Mouse (Mus musculus): ENCODE measurements around the gene Ankrd42.
A peak's percentile ranks its signal among the peaks of the same experiment; 100 is the strongest.

The Ankrd42 gene

DNA sequence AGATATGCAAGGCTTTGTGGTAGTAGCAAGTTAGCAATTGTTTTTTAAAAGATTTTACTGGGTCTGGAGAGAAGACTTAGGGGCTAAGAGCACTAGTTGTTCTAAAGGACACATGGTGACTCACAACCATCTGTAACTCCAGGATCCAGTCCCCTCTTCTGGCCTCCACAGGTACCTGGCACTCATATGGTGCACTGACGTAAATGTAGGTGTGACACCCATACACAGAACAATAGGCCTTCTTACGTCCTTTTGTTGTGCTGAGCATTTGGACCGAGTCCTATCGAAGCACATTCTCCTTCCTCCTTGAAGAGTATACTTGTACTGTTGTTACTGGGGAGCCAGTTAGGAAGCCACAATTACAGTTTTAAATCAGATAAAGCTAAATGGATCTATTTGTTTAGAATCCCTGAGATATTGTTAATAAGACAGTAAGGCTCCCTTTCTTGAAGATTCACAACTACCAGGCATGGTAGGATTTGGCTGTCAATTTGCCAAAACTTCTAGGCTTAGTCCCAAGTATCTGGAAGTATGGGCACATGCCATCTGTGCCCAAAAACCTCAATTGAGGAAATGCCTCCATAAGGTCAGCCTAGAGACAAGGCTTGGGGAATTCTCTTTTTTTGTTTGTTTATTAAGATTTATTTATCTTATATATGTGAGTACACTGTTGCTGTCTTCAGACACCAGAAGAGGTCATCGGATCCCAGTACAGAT, 56.3 kb downstream of the Ankrd42 start:
- DNase-seq (ENCODE audit: low spot score in 2 of 2), result no peak

- no peak for DNase-seq (ENCODE audit: low spot score in 2 of 2)
Observed at GRCm38 (mm10) chr7:92566775-92567174, 70.2 kb downstream of the Ankrd42 start.

- DNase-seq (ENCODE audit: low spot score in 2 of 2), result peak; percentile 92 to 93
Observed at GRCm38 (mm10) chr7:92560986-92561876, 75.7 kb downstream of the Ankrd42 start, which contains the start of gene Ccdc90b. Ccdc90b (plus strand) TSS chr7:92561149.

DNA sequence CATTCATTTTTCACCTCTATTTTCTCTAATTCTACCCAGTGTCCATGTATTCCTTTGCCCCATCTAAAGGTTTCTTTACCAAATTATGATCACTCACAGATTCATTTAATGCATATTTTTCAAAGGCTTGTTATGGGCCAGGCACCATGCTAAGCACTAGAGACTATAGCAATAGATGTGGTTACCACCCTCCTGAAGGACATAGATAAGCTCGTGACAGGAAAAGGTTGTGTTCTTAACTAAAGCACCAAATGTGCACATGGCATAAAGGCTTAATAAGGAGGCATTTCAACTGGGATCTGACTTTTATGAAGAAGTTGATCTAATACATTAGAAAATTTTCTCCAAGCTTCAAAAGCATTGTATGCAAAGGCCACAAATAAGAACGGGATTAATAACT, 78.2 kb downstream of the Ankrd42 start:
- DNase-seq (ENCODE audit: low spot score in 2 of 2), result no peak

GRCm38 (mm10) chr7:92550990-92551392, 86.0 kb downstream of the Ankrd42 start:
- peak in 1 of 2 experiments; percentile 5 for DNase-seq (ENCODE audit: low spot score in 2 of 2)

GRCm38 (mm10) chr7:92550248-92550989, 86.5 kb downstream of the Ankrd42 start:
- no peak for DNase-seq (ENCODE audit: low spot score in 2 of 2)

GRCm38 (mm10) chr7:92546763-92547162, 90.2 kb downstream of the Ankrd42 start:
- DNase-seq (ENCODE audit: low spot score in 2 of 2), result no peak

- DNase-seq (ENCODE audit: low spot score in 2 of 2), result no peak
Observed at GRCm38 (mm10) chr7:92532351-92533036, 104.4 kb downstream of the Ankrd42 start.

Measured in heart, adult 9 months (tissue).